Mouse (Mus musculus) MEL (cell line): ENCODE results near the gene Gcsam. TPM values are rescaled to one million over a fixed set of nuclear protein-coding genes. Genes with fewer than 3 reads are reported as not detected.

Experiments
- DNase-seq: peaks from one replicate; pipeline ENCODE4 v3.0.0; 2011; ENCODE audit warnings: low read depth, low spot score
- H3K27ac ChIP-seq: 2 replicates; pipeline ENCODE4 v1.5.1; 2012; ENCODE audit warnings: low read depth, mild to moderate bottlenecking, control low read depth, low read length, moderate library complexity; ENCODE audit not compliant: control insufficient read depth
- H3K27me3 ChIP-seq, 2 experiments: fragments of 150-350 bp in 1 of 2; sonication (generic) in 1 of 2; 2 replicates each; pipeline ENCODE4 v1.6.1; 2012; ENCODE audit warnings: low read length in 2 of 2, mild to moderate bottlenecking in 2 of 2, improper control_type of control experiment in 1 of 2, moderate library complexity in 1 of 2; ENCODE audit not compliant: insufficient read depth in 2 of 2, control insufficient read depth in 1 of 2
- H3K36me3 ChIP-seq, 2 experiments: 2 replicates each; pipeline ENCODE4 v1.6.1; 2012 to 2014; ENCODE audit warnings: low read length in 2 of 2, improper control_type of control experiment in 1 of 2, inconsistent platforms in 1 of 2, mild to moderate bottlenecking in 1 of 2; ENCODE audit not compliant: insufficient read depth in 2 of 2, control insufficient read depth in 1 of 2
- H3K4me1 ChIP-seq, 2 experiments: fragments of 150-350 bp in 1 of 2; sonication (generic) in 1 of 2; 2 replicates each; pipeline ENCODE4 v1.6.1; 2012; ENCODE audit warnings: low read length in 2 of 2, improper control_type of control experiment in 1 of 2, mild to moderate bottlenecking in 1 of 2; ENCODE audit not compliant: insufficient read depth in 2 of 2, control insufficient read depth in 1 of 2
- H3K4me3 ChIP-seq, 2 experiments: fragments of 150-350 bp in 1 of 2; sonication (generic) in 1 of 2; 2 replicates each; pipeline ENCODE4 v1.5.1; 2012; ENCODE audit warnings: low read depth in 2 of 2, low read length in 2 of 2, mild to moderate bottlenecking in 2 of 2, moderate library complexity in 2 of 2, control low read depth in 1 of 2, improper control_type of control experiment in 1 of 2; ENCODE audit not compliant: control insufficient read depth in 1 of 2, insufficient read depth in 1 of 2
- H3K79me2 ChIP-seq: 2 replicates; pipeline ENCODE4 v1.6.1; 2012; ENCODE audit warnings: mild to moderate bottlenecking, low read length, moderate library complexity; ENCODE audit not compliant: control insufficient read depth, poor library complexity, insufficient read depth
- H3K9ac ChIP-seq: 2 replicates; pipeline ENCODE4 v1.6.1; 2012; ENCODE audit warnings: low read depth, mild to moderate bottlenecking, control low read depth, low read length, moderate library complexity; ENCODE audit not compliant: control insufficient read depth, poor library complexity, severe bottlenecking
- H3K9me3 ChIP-seq: fragments of 150-350 bp; sonication (generic); replicated peaks from 2 replicates; pipeline ENCODE4 v1.6.1; 2012; ENCODE audit warnings: mild to moderate bottlenecking, low read length, improper control_type of control experiment, moderate library complexity; ENCODE audit not compliant: insufficient read depth
- BHLHE40 ChIP-seq: IDR thresholded peaks from 2 replicates; pipeline ENCODE4 v1.6.1; 2012; ENCODE audit warnings: low read depth, mild to moderate bottlenecking, inconsistent platforms, low read length, improper control_type of control experiment, borderline replicate concordance
- CHD1 ChIP-seq: IDR thresholded peaks from 2 replicates; pipeline ENCODE4 v1.6.1; 2012; ENCODE audit warnings: low read depth, mild to moderate bottlenecking, inconsistent platforms, low read length, improper control_type of control experiment
- CHD2 ChIP-seq: IDR thresholded peaks from 2 replicates; pipeline ENCODE4 v1.6.1; 2011; ENCODE audit warnings: low read length, improper control_type of control experiment
- CTCF ChIP-seq, 3 experiments: IDR thresholded peaks in 2 of 3; conservative IDR thresholded peaks in 1 of 3; 2 replicates each; pipeline ENCODE4 v1.5.1; 2011 to 2012; ENCODE audit warnings: low read length in 3 of 3, low read depth in 2 of 3, mild to moderate bottlenecking in 2 of 3, improper control_type of control experiment in 1 of 3, inconsistent platforms in 1 of 3, mixed read lengths in 1 of 3, moderate library complexity in 1 of 3; ENCODE audit not compliant: control insufficient read depth in 1 of 3, insufficient read depth in 1 of 3, poor library complexity in 1 of 3, severe bottlenecking in 1 of 3
- E2F4 ChIP-seq: IDR thresholded peaks from 2 replicates; pipeline ENCODE4 v1.6.1; 2011; ENCODE audit warnings: low read depth, low read length, improper control_type of control experiment, borderline replicate concordance
- EP300 ChIP-seq, 2 experiments: IDR thresholded peaks; 2 replicates each; pipeline ENCODE4 v1.6.1; 2011; ENCODE audit warnings: improper control_type of control experiment in 2 of 2, low read length in 2 of 2, low read depth in 1 of 2, mild to moderate bottlenecking in 1 of 2
- ETS1 ChIP-seq: IDR thresholded peaks from 2 replicates; pipeline ENCODE4 v1.6.1; 2012; ENCODE audit warnings: low read depth, mild to moderate bottlenecking, inconsistent platforms, low read length, improper control_type of control experiment, moderate library complexity
- GABPA ChIP-seq: IDR thresholded peaks from 2 replicates; pipeline ENCODE4 v1.6.1; 2012; ENCODE audit warnings: low read depth, mild to moderate bottlenecking, inconsistent platforms, low read length, improper control_type of control experiment, moderate library complexity
- GATA1 ChIP-seq: IDR thresholded peaks from 2 replicates; pipeline ENCODE4 v1.6.1; 2011; ENCODE audit warnings: low read depth, low read length, improper control_type of control experiment
- HCFC1 ChIP-seq: IDR thresholded peaks from 2 replicates; pipeline ENCODE4 v1.6.1; 2012; ENCODE audit warnings: low read depth, mild to moderate bottlenecking, inconsistent platforms, low read length, improper control_type of control experiment, moderate library complexity
- KAT2A ChIP-seq: conservative IDR thresholded peaks from 2 replicates; pipeline ENCODE4 v1.6.1; 2012; ENCODE audit warnings: low read depth, low read length, improper control_type of control experiment, inconsistent platforms
- MAFK ChIP-seq: IDR thresholded peaks from 2 replicates; pipeline ENCODE4 v1.6.1; 2011; ENCODE audit warnings: low read depth, mild to moderate bottlenecking, low read length, improper control_type of control experiment, borderline replicate concordance
- MAX ChIP-seq: IDR thresholded peaks from 2 replicates; pipeline ENCODE4 v1.6.1; 2011; ENCODE audit warnings: low read length, improper control_type of control experiment
- MAZ ChIP-seq: IDR thresholded peaks from 2 replicates; pipeline ENCODE4 v1.6.1; 2012; ENCODE audit warnings: low read depth, mild to moderate bottlenecking, inconsistent platforms, low read length, improper control_type of control experiment
- MEF2A ChIP-seq: IDR thresholded peaks from 2 replicates; pipeline ENCODE4 v1.6.1; 2014; ENCODE audit warnings: low read depth, mild to moderate bottlenecking, inconsistent platforms, low read length, improper control_type of control experiment; ENCODE audit not compliant: poor library complexity, insufficient replicate concordance, severe bottlenecking; ENCODE audit errors: extremely low read depth
- POLR2A ChIP-seq, 2 experiments: IDR thresholded peaks; 2 replicates each; pipeline ENCODE4 v1.6.1; 2011 to 2012; ENCODE audit warnings: low read length in 2 of 2, mild to moderate bottlenecking in 2 of 2, control low read depth in 1 of 2, improper control_type of control experiment in 1 of 2, low read depth in 1 of 2, moderate library complexity in 1 of 2; ENCODE audit not compliant: control insufficient read depth in 1 of 2, insufficient read depth in 1 of 2, poor library complexity in 1 of 2
- POLR2AphosphoS2 ChIP-seq: IDR thresholded peaks from 2 replicates; pipeline ENCODE4 v1.6.1; 2011; ENCODE audit warnings: low read length, improper control_type of control experiment
- RAD21 ChIP-seq: IDR thresholded peaks from 2 replicates; pipeline ENCODE4 v1.6.1; 2011; ENCODE audit warnings: mild to moderate bottlenecking, low read depth, low read length, improper control_type of control experiment
- TBP ChIP-seq: IDR thresholded peaks from 2 replicates; pipeline ENCODE4 v1.8.0; 2011; ENCODE audit warnings: low read depth, low read length, improper control_type of control experiment
- TCF12 ChIP-seq: IDR thresholded peaks from 2 replicates; pipeline ENCODE4 v1.6.1; 2014; ENCODE audit warnings: low read depth, mild to moderate bottlenecking, inconsistent platforms, low read length, improper control_type of control experiment, moderate library complexity
- USF1 ChIP-seq: IDR thresholded peaks from 2 replicates; pipeline ENCODE4 v1.6.1; 2014; ENCODE audit warnings: low read depth, mild to moderate bottlenecking, inconsistent platforms, low read length, improper control_type of control experiment, moderate library complexity
- USF2 ChIP-seq, 2 experiments: IDR thresholded peaks; 2 replicates each; pipeline ENCODE4 v1.6.1; 2011 to 2012; ENCODE audit warnings: improper control_type of control experiment in 2 of 2, low read length in 2 of 2, borderline replicate concordance in 1 of 2, inconsistent platforms in 1 of 2, low read depth in 1 of 2, mild to moderate bottlenecking in 1 of 2; ENCODE audit not compliant: insufficient read depth in 1 of 2
- ZC3H11A ChIP-seq: IDR thresholded peaks from 2 replicates; pipeline ENCODE4 v1.6.1; 2012; ENCODE audit warnings: low read depth, mild to moderate bottlenecking, inconsistent platforms, low read length, improper control_type of control experiment
- ZMIZ1 ChIP-seq: IDR thresholded peaks from 2 replicates; pipeline ENCODE4 v1.6.1; 2012; ENCODE audit warnings: low read depth, mild to moderate bottlenecking, inconsistent platforms, low read length, improper control_type of control experiment, moderate library complexity
- polyA plus RNA-seq, 2 experiments: library from polyadenylated mRNA; stranded (reverse) in 1 of 2; unstranded in 1 of 2; fragments of >175 nt in 1 of 2; fragments of >200 nt in 1 of 2; gene quantifications; 2 replicates each; pipeline versions ENCODE4 v1.2.1 to v1.2.4; 2012; ENCODE audit warnings: low replicate concordance in 2 of 2, low read depth in 1 of 2; ENCODE audit not compliant: insufficient read length in 2 of 2, insufficient read depth in 1 of 2, missing spikeins in 1 of 2
- total RNA-seq: library from RNA; depleted of rRNA; stranded (reverse); fragments of 300-350 nt; gene quantifications from 2 replicates; pipeline ENCODE4 v1.2.3, GENCODE M21; 2012

The Gcsam gene
- total and polyA plus RNA-seq, 3 experiments, result not detected

- H3K36me3 ChIP-seq, result peaks cover 0 to 5% of the 10 kb centered on the region in 2 experiments; a peak in 1 of 4 replicates
- no peak for DNase-seq
- H3K27ac ChIP-seq, result no peak within 1 kb of the TSS
- H3K4me1 ChIP-seq, result peaks cover 4 to 7% of the 10 kb centered on the region in 2 experiments
- H3K79me2 ChIP-seq, result no peaks in the 10 kb centered on the region
- no peaks in the 10 kb centered on the region for H3K27me3 ChIP-seq
- no peak within 1 kb of the TSS for H3K9ac ChIP-seq
- no peaks in the 10 kb centered on the region for H3K9me3 ChIP-seq
- no peak within 1 kb of the TSS for H3K4me3 ChIP-seq
- TF ChIP-seq CHD1, result no peak
- no peak for TF ChIP-seq ETS1
- no peak for TF ChIP-seq KAT2A
- TF ChIP-seq GATA1, result no peak
- TF ChIP-seq MEF2A, result no peak
- TF ChIP-seq MAX, result no peak
- no peak for TF ChIP-seq EP300 (IDR thresholded peaks at IDR 0.05; ENCODE audit: low read depth in 1 of 2, low read length in 2 of 2)
- TF ChIP-seq E2F4, result no peak
- no peak for TF ChIP-seq HCFC1
- TF ChIP-seq BHLHE40, result no peak
- TF ChIP-seq POLR2A (IDR thresholded peaks at IDR 0.05; ENCODE audit: control insufficient read depth in 1 of 2, insufficient read depth in 1 of 2, low read depth in 1 of 2, low read length in 2 of 2, poor library complexity in 1 of 2), result no peak
These were observed 43.8 kb downstream of the Gcsam start, which contains the start of gene BC016579 for GRCm38 (mm10) chr16:45653934-45654332. TSS of gene BC016579 (minus strand) at chr16:45654068.

GRCm38 (mm10) chr16:45654465-45654864 lies 44.3 kb downstream of the Gcsam start:
- no peak for DNase-seq
- TF ChIP-seq E2F4 (no peak), TBP (no peak), MAFK (no peak), ZC3H11A (no peak), MAZ (no peak), CHD2 (no peak), TCF12 (no peak), USF2 (IDR thresholded peaks at IDR 0.05; ENCODE audit: borderline replicate concordance in 1 of 2, insufficient read depth in 1 of 2, low read depth in 1 of 2, low read length in 2 of 2) (no peak), CTCF (IDR thresholded peaks at IDR 0.05 in 2 of 3, conservative IDR thresholded peaks at IDR 0.05 in 1 of 3; ENCODE audit: control insufficient read depth in 1 of 3, insufficient read depth in 1 of 3, low read depth in 2 of 3, low read length in 3 of 3, poor library complexity in 1 of 3, severe bottlenecking in 1 of 3) (no peak), ZMIZ1 (no peak), HCFC1 (no peak), POLR2AphosphoS2 (no peak), USF1 (no peak), RAD21 (no peak), POLR2A (IDR thresholded peaks at IDR 0.05; ENCODE audit: control insufficient read depth in 1 of 2, insufficient read depth in 1 of 2, low read depth in 1 of 2, low read length in 2 of 2, poor library complexity in 1 of 2) (no peak), GABPA (no peak), EP300 (IDR thresholded peaks at IDR 0.05; ENCODE audit: low read depth in 1 of 2, low read length in 2 of 2) (no peak), KAT2A (no peak)
- H3K4me3 ChIP-seq, result no peak overlapping the region

More at GRCm38 (mm10) chr16:45654465-45654864, 44.3 kb downstream of the Gcsam start:
- no peaks in the 10 kb centered on the region for H3K27me3 ChIP-seq
- peaks cover 4 to 7% of the 10 kb centered on the region in 2 experiments for H3K4me1 ChIP-seq
- H3K79me2 ChIP-seq, result no peaks in the 10 kb centered on the region
- no peak overlapping the region for H3K27ac ChIP-seq
- H3K9me3 ChIP-seq, result no peaks in the 10 kb centered on the region
- peaks cover 0 to 5% of the 10 kb centered on the region in 2 experiments; a peak in 1 of 4 replicates for H3K36me3 ChIP-seq
- H3K9ac ChIP-seq, result no peak overlapping the region
